Mouse (Mus musculus): Measurements from ENCODE around the gene Trak1. TPM values are rescaled to one million over a fixed set of nuclear protein-coding genes. Genes with fewer than 3 reads are reported as not detected.

The Trak1 gene
- total RNA-seq, 2 experiments from 2014 or later = 76.0 to 83.4 TPM

DNA sequence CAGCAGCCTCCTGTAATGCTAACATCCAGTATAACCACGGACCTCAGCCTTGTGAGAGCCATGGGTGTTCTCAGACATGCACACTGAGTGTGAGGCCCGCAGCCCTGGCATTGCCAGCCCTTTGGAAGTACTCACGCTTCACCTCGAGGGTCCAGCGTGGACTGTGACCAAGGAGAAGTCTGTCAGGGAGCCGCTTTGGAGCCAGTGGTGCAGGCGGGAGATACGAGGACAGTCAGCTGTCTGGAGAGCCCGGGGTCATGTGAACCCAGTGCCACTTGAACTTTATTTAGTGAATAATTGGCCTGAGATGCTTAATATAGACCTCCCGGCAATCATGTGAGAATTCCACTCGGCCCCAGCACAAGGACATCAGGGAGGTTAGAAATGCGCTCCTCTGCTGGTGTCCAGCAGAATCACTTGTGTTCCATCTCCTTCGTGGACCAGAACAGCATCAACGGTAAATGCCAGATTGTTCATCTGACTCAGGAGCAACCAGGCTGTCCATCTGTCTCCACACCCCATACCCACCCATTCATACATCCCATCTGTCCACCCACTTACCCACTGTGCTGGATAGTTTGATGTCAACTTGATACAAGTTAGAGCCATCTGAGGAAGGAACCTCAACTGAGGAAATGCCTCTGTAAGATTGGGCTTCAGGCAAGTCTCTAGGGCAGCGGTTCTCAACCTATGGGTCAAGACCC, 48.3 kb downstream of the Trak1 start:
- no peak for DNase-seq (ENCODE audit: low spot score in 2 of 2)

DNA sequence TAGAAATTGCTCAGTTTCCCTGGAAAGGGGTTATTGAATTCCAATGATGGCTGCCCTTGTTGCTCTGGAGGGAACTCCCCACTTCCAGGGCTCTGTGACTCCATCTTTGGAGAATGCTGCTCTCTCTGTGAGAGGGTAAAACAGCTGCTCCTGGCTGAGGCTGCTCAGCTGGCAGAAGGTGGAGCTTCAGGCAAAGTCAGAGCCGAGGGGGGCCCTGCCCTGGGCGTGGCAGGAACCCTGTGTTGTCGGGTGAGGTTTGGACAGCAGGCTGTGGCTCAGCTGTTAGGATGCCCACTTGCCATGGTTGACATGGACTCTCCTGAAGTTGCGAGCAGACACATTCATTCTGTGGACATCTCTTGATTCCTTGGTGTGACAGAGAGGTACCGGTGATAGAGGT, 49.3 kb downstream of the Trak1 start:
- DNase-seq (ENCODE audit: low spot score in 2 of 2) = no peak

GRCm38 (mm10) chr9:121347981-121348380, 50.7 kb downstream of the Trak1 start:
- no peak for DNase-seq (ENCODE audit: low spot score in 2 of 2)

- DNase-seq (ENCODE audit: low spot score in 2 of 2) = no peak
Measured at GRCm38 (mm10) chr9:121348476-121348875, 51.2 kb downstream of the Trak1 start.

- no peak for DNase-seq (ENCODE audit: low spot score in 2 of 2)
Measured at GRCm38 (mm10) chr9:121349111-121349510, 51.8 kb downstream of the Trak1 start.

- no peak for DNase-seq (ENCODE audit: low spot score in 2 of 2)
Measured at GRCm38 (mm10) chr9:121350601-121351000, 53.3 kb downstream of the Trak1 start.

DNA sequence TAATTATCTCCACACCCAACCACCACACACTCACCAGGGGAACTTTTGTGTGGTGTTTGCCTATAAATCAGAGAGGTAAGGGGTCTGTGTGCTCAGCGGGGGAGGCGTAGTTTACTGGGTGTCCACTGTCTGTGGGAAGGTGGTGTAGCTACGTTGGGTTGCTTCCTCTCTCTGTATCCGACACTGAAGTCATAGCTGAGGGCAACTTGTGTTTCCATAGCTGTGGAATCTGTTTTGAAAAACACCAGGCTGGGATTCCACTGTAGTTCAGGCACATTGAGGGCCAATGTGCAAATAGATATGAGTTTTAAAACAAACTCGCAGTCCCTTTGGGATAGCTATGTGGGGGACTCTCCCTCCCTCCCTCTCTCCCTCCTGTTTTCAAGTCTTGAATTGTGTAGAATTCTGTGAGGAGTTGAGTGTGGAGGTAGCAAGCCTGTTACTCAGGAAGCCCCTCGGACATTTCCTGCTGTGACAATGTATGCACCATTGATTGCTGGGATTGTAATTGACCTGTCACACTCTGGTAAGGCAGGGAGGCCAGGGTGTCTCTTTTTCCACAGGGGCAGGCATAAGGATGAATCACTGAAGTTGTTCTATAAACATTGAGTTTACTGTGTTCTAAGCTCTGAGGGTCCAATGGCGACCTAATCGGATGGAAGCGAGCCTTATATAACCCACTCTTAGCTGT, 54.2 kb downstream of the Trak1 start:
- DNase-seq (ENCODE audit: low spot score in 2 of 2) = no peak

GRCm38 (mm10) chr9:121352131-121352606, 54.9 kb downstream of the Trak1 start:
- DNase-seq (ENCODE audit: low spot score in 2 of 2) = no peak

GRCm38 (mm10) chr9:121352726-121353125, 55.4 kb downstream of the Trak1 start:
- DNase-seq (ENCODE audit: low spot score in 2 of 2) = no peak

DNA sequence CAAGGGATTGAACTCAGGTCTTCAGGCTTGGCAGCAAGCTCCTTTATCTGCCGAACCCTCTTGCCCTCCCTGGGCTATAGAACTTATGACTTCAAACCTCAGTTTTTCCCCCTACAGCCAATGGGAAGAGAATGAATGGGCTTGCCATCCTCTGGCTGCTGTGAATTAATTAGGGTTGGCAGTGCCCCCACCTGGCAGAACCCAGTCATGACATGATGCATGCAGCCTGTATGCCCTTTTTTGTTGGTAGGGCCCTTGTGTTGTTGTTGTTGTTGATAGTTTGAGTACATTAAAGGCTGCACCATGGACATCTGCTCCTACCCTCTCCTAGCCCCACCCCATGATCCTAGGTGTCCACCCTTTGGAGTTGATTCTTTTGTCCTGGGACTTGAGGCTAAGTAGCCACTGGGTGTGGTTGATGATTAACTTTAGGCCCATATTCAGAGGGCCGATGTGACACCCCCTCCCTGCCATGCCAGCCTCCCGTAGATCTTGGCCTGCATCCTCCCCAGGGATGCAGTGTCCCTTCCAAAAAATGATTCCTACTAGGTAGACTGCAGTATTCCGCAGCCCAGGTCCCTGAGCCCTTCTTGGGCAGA, 57.6 kb downstream of the Trak1 start:
- no peak for DNase-seq (ENCODE audit: low spot score in 2 of 2)

DNA sequence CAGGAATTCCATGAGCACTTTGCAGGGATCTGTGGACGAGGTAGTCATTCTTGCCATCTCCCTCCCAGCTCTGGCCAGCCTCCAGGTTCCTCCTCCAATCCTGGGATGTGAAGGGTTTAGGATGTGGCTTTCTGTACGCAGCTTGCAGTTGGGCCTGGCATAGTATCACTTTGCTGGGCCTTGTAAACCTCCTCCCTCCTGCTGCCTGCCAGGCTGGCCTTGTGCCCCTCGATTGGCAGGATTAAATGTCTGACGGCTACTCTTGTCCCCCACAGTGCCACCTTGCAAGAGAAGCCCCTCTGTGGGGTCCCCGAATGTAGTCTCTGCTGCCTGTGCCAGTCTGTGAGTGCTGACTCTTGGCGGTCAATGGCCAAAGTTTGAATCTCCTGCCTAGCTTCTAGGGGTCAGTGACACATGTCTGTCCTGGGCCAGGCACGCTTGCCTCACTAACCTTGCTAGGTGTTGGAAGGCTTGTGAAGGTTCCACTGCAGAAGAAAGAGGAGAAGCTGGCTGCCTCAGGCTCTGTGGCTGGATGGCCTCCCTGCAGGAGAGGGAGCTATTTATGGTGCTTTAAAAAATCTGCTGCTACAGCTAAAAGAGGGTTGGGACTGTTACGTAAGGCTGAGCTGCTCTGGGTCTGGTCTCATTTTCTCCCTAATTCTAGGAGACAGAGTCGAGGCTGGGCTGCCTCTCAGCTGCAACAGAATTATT, 58.3 kb downstream of the Trak1 start:
- no peak for DNase-seq (ENCODE audit: low spot score in 2 of 2)

DNA sequence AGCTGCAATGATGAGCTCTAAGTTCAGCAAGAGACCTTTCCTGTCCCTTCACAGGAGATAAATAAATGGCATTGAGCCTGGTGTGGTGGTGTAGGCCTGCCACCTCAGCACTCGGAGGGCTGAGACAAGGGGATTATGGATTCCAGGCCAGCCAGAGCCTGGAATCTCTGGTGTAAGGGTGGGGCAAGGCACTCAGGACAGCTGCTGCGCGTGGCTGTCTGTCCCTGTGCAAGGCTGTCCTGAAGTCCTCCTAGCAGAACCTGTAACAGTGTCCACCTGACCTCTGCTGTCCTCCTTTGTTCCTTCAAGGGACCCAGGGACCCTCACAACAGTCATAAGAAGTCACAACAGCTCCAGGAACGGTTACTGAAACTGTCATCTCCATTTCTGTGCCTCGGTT, 59.8 kb downstream of the Trak1 start:
- no peak for DNase-seq (ENCODE audit: low spot score in 2 of 2)

GRCm38 (mm10) chr9:121357582-121358275, 60.4 kb downstream of the Trak1 start:
- no peak for DNase-seq (ENCODE audit: low spot score in 2 of 2)

DNA sequence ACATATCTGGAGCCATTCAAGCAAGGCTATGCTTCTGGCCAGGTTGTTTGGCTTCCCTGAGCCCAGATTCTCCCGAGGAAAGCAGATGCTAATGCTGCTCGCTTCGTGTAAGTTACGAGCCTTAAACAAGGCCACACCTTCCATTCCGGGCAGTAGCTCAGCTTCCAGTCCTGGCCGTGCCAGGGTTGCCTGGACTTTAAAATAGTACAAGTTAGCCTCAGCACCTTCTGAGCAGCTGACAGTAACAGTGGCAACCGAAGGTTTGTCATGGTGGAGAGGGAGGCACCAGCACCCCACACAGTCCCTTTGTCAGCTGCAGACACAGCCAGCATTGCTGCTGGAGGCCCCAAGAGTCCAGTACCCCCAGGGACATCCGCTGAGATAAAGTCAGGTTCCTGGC, 61.1 kb downstream of the Trak1 start:
- DNase-seq (ENCODE audit: low spot score in 2 of 2) = no peak

DNA sequence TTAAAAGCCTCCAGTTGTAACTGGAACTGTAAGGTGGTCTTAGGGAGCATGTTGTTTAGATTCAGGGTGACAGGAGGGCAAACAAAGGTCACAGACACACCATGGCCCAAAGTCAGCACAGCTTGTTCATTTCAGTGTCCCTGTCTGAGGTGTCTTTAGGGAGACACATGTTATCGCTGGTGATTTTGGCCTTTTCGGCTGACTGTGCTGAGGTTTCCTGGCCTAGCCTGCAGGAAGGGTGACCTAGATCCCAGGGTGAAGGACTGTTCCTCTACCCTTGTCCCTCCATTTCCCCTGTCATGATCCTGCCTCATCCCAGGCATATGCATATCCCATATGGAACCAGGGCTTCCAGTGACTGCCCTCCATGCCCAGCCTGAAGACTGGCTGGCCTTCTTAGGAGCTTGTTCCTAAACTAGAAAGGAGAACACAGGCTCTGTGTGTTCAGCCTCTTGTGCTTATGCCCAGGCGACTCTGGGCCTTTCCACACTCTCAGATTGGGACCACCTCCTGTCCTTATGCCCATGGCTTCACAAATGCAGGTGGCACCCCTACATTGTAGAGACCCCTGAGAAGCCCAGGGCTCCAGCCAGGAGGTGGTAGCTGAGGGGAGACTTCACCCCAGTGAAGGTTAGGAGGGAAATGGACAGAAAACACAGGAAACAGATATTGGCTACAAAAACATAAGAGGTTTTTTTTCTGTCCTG, 62.1 kb downstream of the Trak1 start:
- DNase-seq (ENCODE audit: low spot score in 2 of 2) = no peak

DNA sequence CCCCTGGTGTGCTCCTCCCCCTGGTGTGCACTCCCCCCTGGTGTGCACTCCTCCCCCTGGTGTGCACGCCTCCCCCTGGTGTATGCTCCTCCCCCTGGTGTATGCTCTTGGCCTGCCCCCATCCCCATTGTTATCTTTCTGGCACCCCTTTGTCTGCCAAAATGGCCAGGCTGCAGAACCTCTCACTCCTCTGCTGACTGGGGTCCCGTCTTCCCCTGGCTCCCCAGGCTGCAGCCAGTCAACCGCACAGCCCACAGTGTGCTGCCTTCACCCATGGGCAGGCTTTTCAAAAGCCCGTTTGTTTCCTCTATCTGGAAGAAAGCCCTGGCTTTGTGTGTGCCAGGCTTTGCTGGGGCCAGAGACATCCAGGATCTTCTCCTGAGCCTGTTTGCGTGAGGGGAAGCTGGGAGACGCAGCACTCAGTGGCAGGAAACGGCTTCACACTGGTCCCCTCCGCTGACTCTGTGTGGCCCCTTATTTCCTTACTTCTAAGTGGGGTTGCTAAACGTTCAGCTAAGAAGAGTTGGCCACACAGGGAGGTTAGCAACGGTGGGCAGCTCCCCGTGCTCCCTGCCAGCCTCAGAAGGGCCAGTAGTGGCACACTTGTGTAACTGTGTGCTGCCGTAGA, 63.1 kb downstream of the Trak1 start:
- no peak for DNase-seq (ENCODE audit: low spot score in 2 of 2)

- no peak for DNase-seq (ENCODE audit: low spot score in 2 of 2)
Measured at GRCm38 (mm10) chr9:121361010-121361409, 63.7 kb downstream of the Trak1 start.

DNA sequence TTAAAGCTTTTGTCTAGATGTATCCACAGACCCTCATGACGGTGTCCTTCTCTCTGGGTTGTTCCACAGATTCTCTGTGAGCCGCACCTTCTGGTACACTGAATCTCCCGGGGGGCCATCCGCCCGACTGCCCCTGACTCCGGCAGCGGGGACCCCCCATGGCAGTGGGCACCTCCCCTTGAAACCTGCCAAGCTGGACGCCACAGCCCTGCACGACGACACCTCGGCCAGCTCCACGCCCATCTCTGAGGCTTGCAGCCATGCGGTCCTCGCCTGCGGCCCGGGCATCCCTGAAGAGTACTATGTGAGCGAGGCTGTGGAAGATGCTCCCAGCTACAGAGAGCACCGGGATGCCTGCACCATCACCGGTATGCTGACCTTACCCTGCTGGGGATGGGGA, 66.6 kb downstream of the Trak1 start:
- DNase-seq (ENCODE audit: low spot score in 2 of 2) = no peak

- peak; percentile 32 to 50 for DNase-seq (ENCODE audit: low spot score in 2 of 2)
Measured at GRCm38 (mm10) chr9:121366135-121366863, 69.0 kb downstream of the Trak1 start.
